Mouse (Mus musculus): Measurements from ENCODE around the gene Mtmr4. TPM values are rescaled to one million over a fixed set of nuclear protein-coding genes. Genes with fewer than 3 reads are reported as not detected.

The Mtmr4 gene
- polyA plus RNA-seq, 1 experiment from 2014 or later = 25.6 TPM

- no peak overlapping the region for H3K9ac ChIP-seq
- no peaks in the 10 kb centered on the region for H3K27me3 ChIP-seq (replicated peaks)
- H3K9me3 ChIP-seq = no peaks in the 10 kb centered on the region
- no peak overlapping the region for H3K27ac ChIP-seq
- ATAC-seq (ENCODE audit: insufficient read depth, low FRiP score, low read depth) = no peak
- H3K4me3 ChIP-seq (replicated peaks) = no peak overlapping the region
- no peaks in the 10 kb centered on the region for H3K36me3 ChIP-seq
- WGBS = 21% methylated on average over 10 of the region's 10 CpGs
- no peak overlapping the region for H3K4me2 ChIP-seq
- no peaks in the 10 kb centered on the region for H3K4me1 ChIP-seq
Measured at GRCm38 (mm10) chr11:87629859-87630258, 37.9 kb downstream of the Mtmr4 start.

GRCm38 (mm10) chr11:87638793-87639192 is 46.8 kb downstream of the Mtmr4 start:
- Histone ChIP-seq H3K4me3 (replicated peaks) (peak overlapping the region; percentile 48), H3K27me3 (replicated peaks) (no peaks in the 10 kb centered on the region), H3K4me2 (peak overlapping the region; percentile 84), H3K27ac (peak overlapping the region; percentile 51; the same call in 1 of the 2 replicates), H3K4me1 (peaks cover 5% of the 10 kb centered on the region; the same call in 1 of the 2 replicates), H3K9me3 (no peaks in the 10 kb centered on the region), H3K9ac (peak overlapping the region; percentile 77), H3K36me3 (no peaks in the 10 kb centered on the region)
- WGBS = 17% methylated on average over 2 of the region's 2 CpGs
- no peak for ATAC-seq (ENCODE audit: insufficient read depth, low FRiP score, low read depth)

- H3K27ac ChIP-seq = peak overlapping the region; percentile 51; the same call in 1 of the 2 replicates
Measured at GRCm38 (mm10) chr11:87639206-87639605, 47.2 kb downstream of the Mtmr4 start.

GRCm38 (mm10) chr11:87642865-87643264 is 50.9 kb downstream of the Mtmr4 start:
- no peak overlapping the region for H3K27ac ChIP-seq
- ATAC-seq (ENCODE audit: insufficient read depth, low FRiP score, low read depth) = no peak
- H3K4me2 ChIP-seq = no peak overlapping the region
- H3K4me1 ChIP-seq = peaks cover 5% of the 10 kb centered on the region; the same call in 1 of the 2 replicates
- no peaks in the 10 kb centered on the region for H3K27me3 ChIP-seq (replicated peaks)
- H3K4me3 ChIP-seq (replicated peaks) = no peak overlapping the region
- no peak overlapping the region for H3K9ac ChIP-seq
- no peaks in the 10 kb centered on the region for H3K36me3 ChIP-seq
- H3K9me3 ChIP-seq = no peaks in the 10 kb centered on the region

More at GRCm38 (mm10) chr11:87639206-87639605, 47.2 kb downstream of the Mtmr4 start:
- H3K9me3 ChIP-seq = no peaks in the 10 kb centered on the region
- H3K9ac ChIP-seq = peak overlapping the region; percentile 77
- peaks cover 5% of the 10 kb centered on the region; the same call in 1 of the 2 replicates for H3K4me1 ChIP-seq
- peak overlapping the region; percentile 48 for H3K4me3 ChIP-seq (replicated peaks)
- no peaks in the 10 kb centered on the region for H3K36me3 ChIP-seq
- ATAC-seq (ENCODE audit: insufficient read depth, low FRiP score, low read depth) = peak; percentile 82
- no peaks in the 10 kb centered on the region for H3K27me3 ChIP-seq (replicated peaks)
- under 1% methylated on average over 29 of the region's 29 CpGs for WGBS
- H3K4me2 ChIP-seq = peak overlapping the region; percentile 84

GRCm38 (mm10) chr11:87654693-87655092 is 62.7 kb downstream of the Mtmr4 start:
- Histone ChIP-seq H3K9me3 (no peaks in the 10 kb centered on the region), H3K27me3 (replicated peaks) (no peaks in the 10 kb centered on the region), H3K36me3 (no peaks in the 10 kb centered on the region), H3K4me3 (replicated peaks) (no peak overlapping the region), H3K9ac (no peak overlapping the region), H3K4me2 (no peak overlapping the region), H3K4me1 (no peaks in the 10 kb centered on the region), H3K27ac (no peak overlapping the region)
- ATAC-seq (ENCODE audit: insufficient read depth, low FRiP score, low read depth) = no peak
- 58% methylated on average over 5 of the region's 5 CpGs for WGBS

GRCm38 (mm10) chr11:87659216-87659615 is 67.3 kb downstream of the Mtmr4 start:
- H3K4me1 ChIP-seq = no peaks in the 10 kb centered on the region
- 66% methylated on average over 7 of the region's 7 CpGs for WGBS
- ATAC-seq (ENCODE audit: insufficient read depth, low FRiP score, low read depth) = no peak

GRCm38 (mm10) chr11:87662407-87662806 is 70.4 kb downstream of the Mtmr4 start, which contains the start of gene Rnf43:
TSS of gene Rnf43 (plus strand) at chr11:87662722.
- peak; percentile 91 for ATAC-seq (ENCODE audit: insufficient read depth, low FRiP score, low read depth)
- H3K27ac ChIP-seq = peak within 1 kb of the TSS; percentile 65; the same call in 1 of the 2 replicates
- H3K9me3 ChIP-seq = no peaks in the 10 kb centered on the region
- H3K4me3 ChIP-seq (replicated peaks) = peak within 1 kb of the TSS; percentile 45
- no peaks in the 10 kb centered on the region for H3K36me3 ChIP-seq
- H3K4me2 ChIP-seq = peak within 1 kb of the TSS; percentile 57
- no peaks in the 10 kb centered on the region for H3K4me1 ChIP-seq
- peak within 1 kb of the TSS; percentile 23; the same call in 1 of the 2 replicates for H3K9ac ChIP-seq
- no peaks in the 10 kb centered on the region for H3K27me3 ChIP-seq (replicated peaks)
- 0% methylated on average over 8 of the region's 8 CpGs for WGBS

More at GRCm38 (mm10) chr11:87659216-87659615, 67.3 kb downstream of the Mtmr4 start:
- no peak overlapping the region for H3K4me3 ChIP-seq (replicated peaks)
- H3K4me2 ChIP-seq = no peak overlapping the region
- no peak overlapping the region for H3K27ac ChIP-seq
- no peak overlapping the region for H3K9ac ChIP-seq
- no peaks in the 10 kb centered on the region for H3K27me3 ChIP-seq (replicated peaks)
- no peaks in the 10 kb centered on the region for H3K36me3 ChIP-seq
- H3K9me3 ChIP-seq = no peaks in the 10 kb centered on the region

- no peaks in the 10 kb centered on the region for H3K4me1 ChIP-seq
- no peaks in the 10 kb centered on the region for H3K27me3 ChIP-seq (replicated peaks)
- no peak for ATAC-seq (ENCODE audit: insufficient read depth, low FRiP score, low read depth)
- WGBS = 12% methylated on average over 14 of the region's 14 CpGs
- no peaks in the 10 kb centered on the region for H3K36me3 ChIP-seq
- peak overlapping the region; percentile 23; the same call in 1 of the 2 replicates for H3K9ac ChIP-seq
- peak overlapping the region; percentile 65; the same call in 1 of the 2 replicates for H3K27ac ChIP-seq
- H3K9me3 ChIP-seq = no peaks in the 10 kb centered on the region
- peak overlapping the region; percentile 45 for H3K4me3 ChIP-seq (replicated peaks)
- H3K4me2 ChIP-seq = peak overlapping the region; percentile 57
Measured at GRCm38 (mm10) chr11:87662822-87663221, 70.9 kb downstream of the Mtmr4 start.

- Histone ChIP-seq H3K4me1 (no peaks in the 10 kb centered on the region), H3K36me3 (no peaks in the 10 kb centered on the region), H3K4me3 (replicated peaks) (peak overlapping the region; percentile 42), H3K4me2 (peak overlapping the region; percentile 57), H3K27me3 (replicated peaks) (no peaks in the 10 kb centered on the region), H3K9me3 (no peaks in the 10 kb centered on the region), H3K9ac (no peak overlapping the region), H3K27ac (no peak overlapping the region)
- no peak for ATAC-seq (ENCODE audit: insufficient read depth, low FRiP score, low read depth)
- 61% methylated on average over 6 of the region's 6 CpGs for whole genome bisulfite sequencing
Measured at GRCm38 (mm10) chr11:87663948-87664347, 72.0 kb downstream of the Mtmr4 start.

- ATAC-seq (ENCODE audit: insufficient read depth, low FRiP score, low read depth) = no peak
- Histone ChIP-seq H3K27me3 (replicated peaks) (no peaks in the 10 kb centered on the region), H3K9me3 (no peaks in the 10 kb centered on the region), H3K36me3 (no peaks in the 10 kb centered on the region), H3K27ac (no peak overlapping the region), H3K4me1 (no peaks in the 10 kb centered on the region), H3K9ac (no peak overlapping the region; the same call in 1 of the 2 replicates), H3K4me3 (replicated peaks) (peak overlapping the region; percentile 42), H3K4me2 (peak overlapping the region; percentile 57)
- WGBS = 71% methylated on average over 12 of the region's 12 CpGs
Measured at GRCm38 (mm10) chr11:87664521-87664920, 72.6 kb downstream of the Mtmr4 start.

GRCm38 (mm10) chr11:87665224-87665623 is 73.3 kb downstream of the Mtmr4 start:
- H3K4me3 ChIP-seq (replicated peaks) = peak overlapping the region; percentile 27; the same call in 1 of the 2 replicates
- H3K27me3 ChIP-seq (replicated peaks) = no peaks in the 10 kb centered on the region
- H3K4me1 ChIP-seq = no peaks in the 10 kb centered on the region
- peak overlapping the region; percentile 29; the same call in 1 of the 2 replicates for H3K4me2 ChIP-seq
- H3K36me3 ChIP-seq = no peaks in the 10 kb centered on the region
- no peak overlapping the region for H3K27ac ChIP-seq
- 64% methylated on average over 6 of the region's 6 CpGs for WGBS
- ATAC-seq (ENCODE audit: insufficient read depth, low FRiP score, low read depth) = no peak
- no peak overlapping the region for H3K9ac ChIP-seq
- no peaks in the 10 kb centered on the region for H3K9me3 ChIP-seq

- Histone ChIP-seq H3K4me1 (no peaks in the 10 kb centered on the region), H3K9ac (no peak overlapping the region)
- WGBS = 59% methylated on average over 2 of the region's 2 CpGs
Measured at GRCm38 (mm10) chr11:87665658-87666057, 73.7 kb downstream of the Mtmr4 start.

More at GRCm38 (mm10) chr11:87665658-87666057, 73.7 kb downstream of the Mtmr4 start:
- H3K27ac ChIP-seq = no peak overlapping the region
- H3K27me3 ChIP-seq (replicated peaks) = no peaks in the 10 kb centered on the region
- peak overlapping the region; percentile 33 for H3K4me2 ChIP-seq
- peak overlapping the region; percentile 33 for H3K4me3 ChIP-seq (replicated peaks)
- ATAC-seq (ENCODE audit: insufficient read depth, low FRiP score, low read depth) = no peak
- no peaks in the 10 kb centered on the region for H3K36me3 ChIP-seq
- H3K9me3 ChIP-seq = no peaks in the 10 kb centered on the region
